Mouse (Mus musculus) kidney, adult 2 months (tissue): ENCODE data around the gene Gm20671.
"Not testable (repeated sequence)": the region's sequence is repeated elsewhere in the genome, so short reads cannot be mapped to it uniquely, and the experiment has no call there.

Experiments
- CTCF ChIP-seq: fragments of 200-500 bp; conservative IDR thresholded peaks from 2 replicates; pipeline ENCODE4 v1.5.1; 2011; ENCODE audit warnings: low read depth, mild to moderate bottlenecking, control low read depth, low read length, moderate library complexity, mixed read lengths; ENCODE audit not compliant: insufficient read depth, insufficient read length
- POLR2A ChIP-seq: fragments of 200-500 bp; IDR thresholded peaks from one replicate; pipeline ENCODE4 v1.6.1; 2011; ENCODE audit warnings: low read depth, low read length, control low read depth

- not testable (repeated sequence) for TF ChIP-seq CTCF, POLR2A
Observed at GRCm38 (mm10) chr5:32828766-32829165, 1.9 kb upstream of the Gm20671 start.
